Mouse (Mus musculus) small intestine, adult 2 months (tissue): ENCODE data around the gene Diras2. TPM values are rescaled to one million over a fixed set of nuclear protein-coding genes. Genes with fewer than 3 reads are reported as not detected.

Experiments used
- H3K27ac ChIP-seq: fragments of 200-500 bp; 2 replicates; pipeline ENCODE4 v1.5.1; 2012; ENCODE audit warnings: low read depth, low read length, control low read depth, inconsistent platforms; ENCODE audit not compliant: insufficient read depth
- H3K27me3 ChIP-seq: fragments of 200-500 bp; 2 replicates; pipeline ENCODE4 v1.6.1; 2012; ENCODE audit warnings: mild to moderate bottlenecking, moderate library complexity, low read length, inconsistent platforms; ENCODE audit not compliant: control insufficient read depth, insufficient read depth
- H3K36me3 ChIP-seq: fragments of 200-500 bp; 2 replicates; pipeline ENCODE4 v1.6.1; 2012; ENCODE audit warnings: mild to moderate bottlenecking, low read length, control low read depth, inconsistent platforms; ENCODE audit not compliant: control insufficient read depth, insufficient read depth
- H3K4me1 ChIP-seq: fragments of 200-500 bp; 2 replicates; pipeline ENCODE4 v1.6.1; 2012; ENCODE audit warnings: low read length, inconsistent platforms, mixed read lengths; ENCODE audit not compliant: control insufficient read depth, insufficient read depth, insufficient read length
- H3K4me3 ChIP-seq: fragments of 200-500 bp; 2 replicates; pipeline ENCODE4 v1.5.1; 2012; ENCODE audit warnings: low read depth, mild to moderate bottlenecking, control low read depth, inconsistent platforms, low read length, moderate library complexity
- CTCF ChIP-seq: fragments of 200-500 bp; IDR thresholded peaks from 2 replicates; pipeline ENCODE4 v1.5.1; 2012; ENCODE audit warnings: low read depth, mild to moderate bottlenecking, control low read depth, inconsistent platforms, low read length, moderate library complexity, mixed read lengths; ENCODE audit not compliant: insufficient replicate concordance, insufficient read length; ENCODE audit errors: extremely low read depth
- POLR2A ChIP-seq: fragments of 200-500 bp; IDR thresholded peaks from 2 replicates; pipeline ENCODE4 v1.6.1; 2012; ENCODE audit warnings: low read depth, mild to moderate bottlenecking, control low read depth, inconsistent platforms, low read length, moderate library complexity
- WGBS: fragments of 180-500 bp; shearing (Covaris S2); methylation state at CpG from one replicate; pipeline ENCODE4 v1.1.7; 2018; 5-methylcytosine and 5-hydroxymethylcytosine counted together
- polyA plus RNA-seq: library from polyadenylated mRNA; depleted of rRNA; stranded (reverse); fragments of >200 nt; gene quantifications from 2 replicates; pipeline ENCODE4 v1.2.3, GENCODE M21; 2012

Diras2 gene
- polyA plus RNA-seq, 1 experiment: 0.44 TPM

GRCm38 (mm10) chr13:52518377-52518776, 12.7 kb downstream of the Diras2 start:
- Histone ChIP-seq H3K27me3 (no peaks in the 10 kb centered on the region), H3K4me1 (no peaks in the 10 kb centered on the region), H3K4me3 (no peak overlapping the region), H3K36me3 (no peaks in the 10 kb centered on the region), H3K27ac (no peak overlapping the region)
- 85% methylated on average over 4 of the region's 4 CpGs for WGBS
- TF ChIP-seq POLR2A (no peak), CTCF (no peak)

GRCm38 (mm10) chr13:52517021-52517420, 14.1 kb downstream of the Diras2 start:
- H3K4me3 ChIP-seq: no peak overlapping the region
- 83% methylated on average over 5 of the region's 5 CpGs for WGBS
- no peak overlapping the region for H3K27ac ChIP-seq
- TF ChIP-seq CTCF: no peak
- no peak for TF ChIP-seq POLR2A
- H3K4me1 ChIP-seq: no peaks in the 10 kb centered on the region
- no peaks in the 10 kb centered on the region for H3K27me3 ChIP-seq
- H3K36me3 ChIP-seq: no peaks in the 10 kb centered on the region

- H3K4me1 ChIP-seq: no peaks in the 10 kb centered on the region
- H3K27ac ChIP-seq: no peak overlapping the region
- no peaks in the 10 kb centered on the region for H3K36me3 ChIP-seq
- 84% methylated on average over 4 of the region's 4 CpGs for WGBS
- no peak for TF ChIP-seq POLR2A
- no peak for TF ChIP-seq CTCF
- H3K4me3 ChIP-seq: no peak overlapping the region
- no peaks in the 10 kb centered on the region for H3K27me3 ChIP-seq
These were observed 14.5 kb downstream of the Diras2 start for GRCm38 (mm10) chr13:52516561-52516960.

- Histone ChIP-seq H3K4me3 (no peak overlapping the region), H3K27me3 (no peaks in the 10 kb centered on the region), H3K27ac (no peak overlapping the region), H3K36me3 (no peaks in the 10 kb centered on the region), H3K4me1 (no peaks in the 10 kb centered on the region)
- WGBS: 72% methylated on average over 3 of the region's 3 CpGs
- TF ChIP-seq CTCF: no peak
- no peak for TF ChIP-seq POLR2A
These were observed 15.0 kb downstream of the Diras2 start for GRCm38 (mm10) chr13:52516051-52516450.

- H3K4me1 ChIP-seq: no peaks in the 10 kb centered on the region
- TF ChIP-seq CTCF (no peak), POLR2A (no peak)
- no peaks in the 10 kb centered on the region for H3K36me3 ChIP-seq
- no peaks in the 10 kb centered on the region for H3K27me3 ChIP-seq
- 73% methylated on average over 3 of the region's 3 CpGs for WGBS
- H3K4me3 ChIP-seq: no peak overlapping the region
- no peak overlapping the region for H3K27ac ChIP-seq
These were observed 17.5 kb downstream of the Diras2 start for GRCm38 (mm10) chr13:52513554-52513953.

- no peak overlapping the region for H3K4me3 ChIP-seq
- TF ChIP-seq POLR2A (no peak), CTCF (no peak)
- no peaks in the 10 kb centered on the region for H3K36me3 ChIP-seq
- no peaks in the 10 kb centered on the region for H3K27me3 ChIP-seq
- no peak overlapping the region for H3K27ac ChIP-seq
- H3K4me1 ChIP-seq: no peaks in the 10 kb centered on the region
- 69% methylated on average over 5 of the region's 5 CpGs for WGBS
These were observed 18.7 kb downstream of the Diras2 start for GRCm38 (mm10) chr13:52512356-52512755.

- Histone ChIP-seq H3K4me3 (no peak overlapping the region), H3K4me1 (no peaks in the 10 kb centered on the region), H3K36me3 (no peaks in the 10 kb centered on the region), H3K27me3 (no peaks in the 10 kb centered on the region), H3K27ac (no peak overlapping the region)
- 36% methylated on average over 4 of the region's 4 CpGs for WGBS
- no peak for TF ChIP-seq POLR2A
- no peak for TF ChIP-seq CTCF
These were observed 20.8 kb downstream of the Diras2 start for GRCm38 (mm10) chr13:52510172-52510880.
